Mouse (Mus musculus) hindbrain, embryonic 11.5 days (tissue): ENCODE measurements around the gene Gimap7. TPM values are rescaled to one million over a fixed set of nuclear protein-coding genes. Genes with fewer than 3 reads are reported as not detected.
A peak's percentile ranks its signal among the peaks of the same experiment; 100 is the strongest.

Experiments used
- ATAC-seq: fragments of 200-750 bp; cut with Nextera tagmentation; 2 replicates; pipeline ENCODE4 v1.8.0; 2017; ENCODE audit warnings: mild to moderate bottlenecking, moderate TSS enrichment, moderate library complexity; ENCODE audit not compliant: low FRiP score
- DNase-seq: peaks from one replicate; pipeline ENCODE4 v3.0.0-alpha.2; 2015; ENCODE audit warnings: low spot score
- H3K27ac ChIP-seq: fragments of 300-500 bp; sonication (generic); 2 replicates; pipeline ENCODE4 v1.5.1; 2014; ENCODE audit warnings: mild to moderate bottlenecking, low read depth, low read length
- H3K27me3 ChIP-seq: fragments of 300-500 bp; sonication (generic); 2 replicates; pipeline ENCODE4 v1.6.1; 2014; ENCODE audit warnings: mild to moderate bottlenecking, low read length, moderate library complexity, mixed read lengths; ENCODE audit not compliant: control insufficient read depth, insufficient read depth
- H3K36me3 ChIP-seq: fragments of 300-500 bp; sonication (generic); 2 replicates; pipeline ENCODE4 v1.6.1; 2014; ENCODE audit warnings: mild to moderate bottlenecking, low read length, moderate library complexity, mixed read lengths; ENCODE audit not compliant: control insufficient read depth, insufficient read depth
- H3K4me1 ChIP-seq: fragments of 300-500 bp; sonication (generic); replicated peaks from 2 replicates; pipeline ENCODE4 v1.6.1; 2014; ENCODE audit warnings: low read length, mixed read lengths; ENCODE audit not compliant: control insufficient read depth, insufficient read depth
- H3K4me2 ChIP-seq: fragments of 300-500 bp; sonication (generic); replicated peaks from 2 replicates; pipeline ENCODE4 v1.6.1; 2014; ENCODE audit warnings: mild to moderate bottlenecking, low read depth, low read length
- H3K4me3 ChIP-seq: fragments of 300-500 bp; sonication (generic); 2 replicates; pipeline ENCODE4 v1.5.1; 2014; ENCODE audit warnings: low read depth, low read length
- H3K9ac ChIP-seq: fragments of 300-500 bp; sonication (generic); 2 replicates; pipeline ENCODE4 v1.6.1; 2014; ENCODE audit warnings: low read depth, low read length
- H3K9me3 ChIP-seq: fragments of 300-500 bp; sonication (generic); 2 replicates; pipeline ENCODE4 v1.6.1; 2016; ENCODE audit warnings: low read length; ENCODE audit not compliant: control insufficient read depth
- WGBS: fragments of 180-500 bp; shearing (Covaris S2); extraction: QIAGEN DNeasy Blood & Tissue Kit; methylation state at CpG from one replicate; pipeline ENCODE4 v1.1.7; 2014; 5-methylcytosine and 5-hydroxymethylcytosine counted together
- polyA plus RNA-seq: library from polyadenylated mRNA; unstranded; fragments of >200 nt; fragmentation: Nextera tagmentation; extraction: Ambion mirVana; gene quantifications from 2 replicates; pipeline ENCODE4 v1.2.1, GENCODE M21; 2014

The Gimap7 gene
- polyA plus RNA-seq, 1 experiment from 2014 or later = not detected

GRCm38 (mm10) chr6:48768178-48768869 is 49.9 kb downstream of the Gimap7 start:
- Histone ChIP-seq H3K9me3 (no peaks in the 10 kb centered on the region), H3K27me3 (no peaks in the 10 kb centered on the region), H3K4me1 (no peaks in the 10 kb centered on the region), H3K4me2 (no peak overlapping the region), H3K9ac (no peak overlapping the region), H3K4me3 (no peak overlapping the region), H3K36me3 (no peaks in the 10 kb centered on the region), H3K27ac (no peak overlapping the region)
- no peak for ATAC-seq
- DNase-seq = no peak
- 76% methylated on average over 9 of the region's 9 CpGs for WGBS

- no peaks in the 10 kb centered on the region for H3K9me3 ChIP-seq
- H3K27ac ChIP-seq = no peak overlapping the region
- no peaks in the 10 kb centered on the region for H3K27me3 ChIP-seq
- DNase-seq (no peak), ATAC-seq (no peak)
- 89% methylated on average over 3 of the region's 3 CpGs for WGBS
- no peak overlapping the region for H3K4me3 ChIP-seq
- no peaks in the 10 kb centered on the region for H3K36me3 ChIP-seq
- no peaks in the 10 kb centered on the region for H3K4me1 ChIP-seq
- H3K9ac ChIP-seq = no peak overlapping the region
- H3K4me2 ChIP-seq = no peak overlapping the region
Measured at GRCm38 (mm10) chr6:48768933-48769332, 50.5 kb downstream of the Gimap7 start.

GRCm38 (mm10) chr6:48770696-48771095 is 52.3 kb downstream of the Gimap7 start, which contains the start of gene Gimap3:
Gene Gimap3, minus strand, starts transcription at chr6:48770851.
- Histone ChIP-seq H3K4me3 (no peak within 1 kb of the TSS), H3K36me3 (no peaks in the 10 kb centered on the region), H3K4me2 (no peak within 1 kb of the TSS), H3K9ac (no peak within 1 kb of the TSS), H3K27ac (no peak within 1 kb of the TSS), H3K9me3 (no peaks in the 10 kb centered on the region), H3K4me1 (no peaks in the 10 kb centered on the region), H3K27me3 (no peaks in the 10 kb centered on the region)
- no peak for ATAC-seq
- DNase-seq = no peak
- 96% methylated on average over 3 of the region's 3 CpGs for WGBS

- no peaks in the 10 kb centered on the region for H3K36me3 ChIP-seq
- no peak overlapping the region for H3K4me3 ChIP-seq
- no peaks in the 10 kb centered on the region for H3K27me3 ChIP-seq
- WGBS = 16% methylated on average over 8 of the region's 8 CpGs
- H3K9ac ChIP-seq = no peak overlapping the region
- peak; percentile 84 for DNase-seq
- no peak overlapping the region for H3K4me2 ChIP-seq
- no peaks in the 10 kb centered on the region for H3K9me3 ChIP-seq
- ATAC-seq = no peak
- no peak overlapping the region for H3K27ac ChIP-seq
- no peaks in the 10 kb centered on the region for H3K4me1 ChIP-seq
Measured at GRCm38 (mm10) chr6:48772030-48772429, 53.6 kb downstream of the Gimap7 start.

Other genes with a start within 250 kb of the Gimap7 start
- 55.1 and 59.0 TPM in 2 replicates for gene Atp6v0e2, start 181.0 kb upstream of the Gimap7 start, polyA plus RNA-seq
- gene Lrrc61, start 163.8 kb upstream of the Gimap7 start, polyA plus RNA-seq = 13.9 and 17.2 TPM in 2 replicates
- 2.0 and 2.5 TPM in 2 replicates for gene Rarres2, start 145.8 kb upstream of the Gimap7 start, polyA plus RNA-seq
- gene Gm45021, start 129.0 kb upstream of the Gimap7 start, polyA plus RNA-seq = not detected in 2 replicates
- 35.3 and 37.8 TPM in 2 replicates for gene Repin1, start 124.7 kb upstream of the Gimap7 start, polyA plus RNA-seq
- not detected in 2 replicates for gene Gm44965, start 124.7 kb upstream of the Gimap7 start, polyA plus RNA-seq
- 7.7 and 11.0 TPM in 2 replicates for gene Zfp775, start 116.6 kb upstream of the Gimap7 start, polyA plus RNA-seq
- 1.1 and 1.2 TPM in 2 replicates for gene AI854703, start 91.9 kb upstream of the Gimap7 start, polyA plus RNA-seq
- 0.37 and 0.57 TPM in 2 replicates for gene Gimap8, start 71.4 kb upstream of the Gimap7 start, polyA plus RNA-seq
- gene Gimap9, start 42.5 kb upstream of the Gimap7 start, polyA plus RNA-seq = 4.2 and 4.8 TPM in 2 replicates
- gene Gimap4, start 34.1 kb upstream of the Gimap7 start, polyA plus RNA-seq = 3.3 and 5.6 TPM in 2 replicates
- 10.7 and 11.5 TPM in 2 replicates for gene Gimap6, start 10.4 kb upstream of the Gimap7 start, polyA plus RNA-seq
- gene Gm28053, start within 50 bp of the Gimap7 start, polyA plus RNA-seq = not detected in 2 replicates
- 5.0 and 6.1 TPM in 2 replicates for gene Gimap1, start 20.4 kb downstream of the Gimap7 start, polyA plus RNA-seq
- gene Gimap5, start 27.6 kb downstream of the Gimap7 start, polyA plus RNA-seq = 0.49 and 0.92 TPM in 2 replicates
- gene Gimap3, start 52.2 kb downstream of the Gimap7 start, polyA plus RNA-seq = 0.17 TPM in 1 of 2 replicates, not detected in the other
- gene Tmem176a, start 122.3 kb downstream of the Gimap7 start, polyA plus RNA-seq = 25.7 and 26.0 TPM in 2 replicates
- 66.7 and 72.5 TPM in 2 replicates for gene Tmem176b, start 122.9 kb downstream of the Gimap7 start, polyA plus RNA-seq
- gene Aoc1, start 154.3 kb downstream of the Gimap7 start, polyA plus RNA-seq = not detected in 2 replicates
- gene 1600015I10Rik, start 211.3 kb downstream of the Gimap7 start, polyA plus RNA-seq = not detected in 2 replicates